12 mouse cellular contexts compared by ENCODE assay signal in genomic region chr15:91077457-91078410, GRCm38 (mm10). TPM values are rescaled to one million over a fixed set of nuclear protein-coding genes. Genes with fewer than 3 reads are reported as not detected.
DNase-seq lines count a peak whose midpoint lies in the region; ATAC-seq lines count a peak whose summit lies in the region.
"Had no signal": no experiment of that assay in that cellular context is flagged by ENCODE, and none has a peak within 500 bp of the region (broad histone marks: within the 10 kb centered on the region; RNA-seq: fewer than 3 reads in every experiment).

No protein-coding gene starts in this region.

- ATAC-seq in forebrain, embryonic 13.5 days = peak; percentile 74; the same call in 1 of the 2 replicates
- peak; percentile 82 for ATAC-seq in midbrain, embryonic 12.5 days (ENCODE audit: low FRiP score, low read depth)

- 14% methylated on average over 15 of the region's 15 CpGs for WGBS in forebrain, embryonic 13.5 days
- WGBS in midbrain, embryonic 12.5 days = 25% methylated on average over 15 of the region's 15 CpGs

- peaks cover 14% of the 10 kb centered on the region for H3K4me1 ChIP-seq in forebrain, embryonic 13.5 days
- H3K4me1 ChIP-seq in midbrain, embryonic 12.5 days = peaks cover 17% of the 10 kb centered on the region
- H3K4me1 ChIP-seq: embryonic facial prominence, embryonic 12.5 days; heart, embryonic 15.5 days had no signal

- peak overlapping the region; percentile 5; the same call in 1 of the 2 replicates for H3K4me2 ChIP-seq in forebrain, embryonic 13.5 days
- H3K4me2 ChIP-seq in midbrain, embryonic 12.5 days (replicated peaks) = no peak overlapping the region
- H3K4me2 ChIP-seq: embryonic facial prominence, embryonic 12.5 days; heart, embryonic 15.5 days had no signal

- H3K4me3 ChIP-seq in forebrain, embryonic 13.5 days = no peak overlapping the region
- no peak overlapping the region for H3K4me3 ChIP-seq in midbrain, embryonic 12.5 days
- H3K4me3 ChIP-seq: embryonic facial prominence, embryonic 12.5 days; heart, embryonic 15.5 days had no signal

- no peak overlapping the region for H3K9ac ChIP-seq in forebrain, embryonic 13.5 days
- no peak overlapping the region for H3K9ac ChIP-seq in midbrain, embryonic 12.5 days (replicated peaks)
- H3K9ac ChIP-seq: embryonic facial prominence, embryonic 12.5 days; heart, embryonic 15.5 days had no signal

- H3K36me3 ChIP-seq in forebrain, embryonic 13.5 days (ENCODE audit: poor library complexity, severe bottlenecking) = no peaks in the 10 kb centered on the region
- no peaks in the 10 kb centered on the region for H3K36me3 ChIP-seq in midbrain, embryonic 12.5 days
- H3K36me3 ChIP-seq: embryonic facial prominence, embryonic 12.5 days; heart, embryonic 15.5 days had no signal

- peak; percentile 27 for DNase-seq in testis, postnatal 14 days (ENCODE audit: low spot score)
- no peak for DNase-seq in testis, postnatal 10 days (ENCODE audit: low spot score)
- DNase-seq in adrenal gland, adult 8-10 months = no peak
- no peak for DNase-seq in cerebellum, postnatal 4 days (ENCODE audit: low spot score in 2 of 2)
- no peak for DNase-seq in urinary bladder, adult 18-20 months (ENCODE audit: low spot score in 2 of 2)
- DNase-seq: layer of hippocampus, postnatal 36 days; liver had no signal

- H3K27me3 ChIP-seq in forebrain, embryonic 13.5 days = no peaks in the 10 kb centered on the region
- peaks cover 5% of the 10 kb centered on the region; the same call in 1 of the 2 replicates for H3K27me3 ChIP-seq in midbrain, embryonic 12.5 days
- H3K27me3 ChIP-seq: embryonic facial prominence, embryonic 12.5 days had no signal

- H3K9me3 ChIP-seq in forebrain, embryonic 13.5 days (replicated peaks) = no peaks in the 10 kb centered on the region
- H3K9me3 ChIP-seq in midbrain, embryonic 12.5 days = no peaks in the 10 kb centered on the region
- H3K9me3 ChIP-seq: embryonic facial prominence, embryonic 12.5 days; heart, embryonic 15.5 days had no signal

- H3K27ac ChIP-seq in forebrain, embryonic 13.5 days = peak overlapping the region; percentile 14; the same call in 1 of the 2 replicates
- peak overlapping the region; percentile 39 for H3K27ac ChIP-seq in midbrain, embryonic 12.5 days (replicated peaks)
- H3K27ac ChIP-seq: embryonic facial prominence, embryonic 12.5 days; heart, embryonic 15.5 days; macrophage had no signal

RNA-seq across cellular contexts. Expression of gene Kif21a, which starts 28.0 kb away (rescaled TPM):
- polyA plus RNA-seq in forebrain, embryonic 13.5 days (2015; fragmentation: Nextera tagmentation; extraction: Ambion mirVana) = 54.9 and 56.4 TPM in 2 replicates
- polyA plus RNA-seq in midbrain, embryonic 12.5 days (2016; fragmentation: Nextera tagmentation; extraction: Ambion mirVana) = 60.3 and 69.7 TPM in 2 replicates
- total RNA-seq in adrenal gland, adult 8-10 months (2022) = 10 to 100 TPM; 15.8 to 26.1 (median 21.8) TPM
- polyA plus RNA-seq: macrophage had no signal
